Mouse (Mus musculus): ENCODE results near the gene Cfd. TPM values are rescaled to one million over a fixed set of nuclear protein-coding genes. Genes with fewer than 3 reads are reported as not detected.
A peak's percentile ranks its signal among the peaks of the same experiment; 100 is the strongest.
"Not testable (repeated sequence)": the region's sequence is repeated elsewhere in the genome, so short reads cannot be mapped to it uniquely, and the experiment has no call there.

Gene Cfd
- polyA plus RNA-seq, 1 experiment from 2014 or later, result not detected

DNA sequence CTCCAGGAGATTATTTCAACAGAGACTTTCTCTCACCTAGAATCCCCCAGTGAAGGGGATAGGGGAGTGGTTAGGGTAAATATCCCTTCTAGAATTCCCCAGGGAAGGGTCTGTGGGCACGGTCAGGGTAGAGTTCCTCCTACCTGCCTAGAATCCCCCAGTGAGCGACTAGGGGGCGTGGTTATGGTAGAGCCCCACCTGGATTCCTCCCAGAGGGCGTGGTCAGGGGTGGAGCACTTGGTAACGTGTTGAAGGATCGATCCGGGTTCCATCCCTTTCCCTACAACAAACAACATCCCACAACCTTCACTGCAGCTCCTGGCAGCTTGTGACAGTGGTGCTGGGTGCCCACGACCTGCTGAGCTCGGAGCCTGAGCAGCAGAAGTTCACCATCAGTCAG is 9.9 kb upstream of the Cfd start:
- Histone ChIP-seq H3K9ac (no peak overlapping the region), H3K27ac (no peak overlapping the region), H3K36me3 (replicated peaks; ENCODE audit: control insufficient read depth, insufficient read depth) (no peaks in the 10 kb centered on the region), H3K4me2 (replicated peaks) (no peak overlapping the region), H3K4me3 (replicated peaks; ENCODE audit: low read length) (no peak overlapping the region), H3K9me3 (ENCODE audit: control insufficient read depth, low read length) (no peaks in the 10 kb centered on the region), H3K4me1 (replicated peaks; ENCODE audit: control insufficient read depth, insufficient read depth, low read length) (peaks cover 5% of the 10 kb centered on the region), H3K27me3 (ENCODE audit: control insufficient read depth, insufficient read depth, low read length) (peaks cover 24% of the 10 kb centered on the region)
- WGBS, result 18% methylated on average over 9 of the region's 9 CpGs
- ATAC-seq (ENCODE audit: low FRiP score), result no peak
- DNase-seq (ENCODE audit: low spot score), result no peak

DNA sequence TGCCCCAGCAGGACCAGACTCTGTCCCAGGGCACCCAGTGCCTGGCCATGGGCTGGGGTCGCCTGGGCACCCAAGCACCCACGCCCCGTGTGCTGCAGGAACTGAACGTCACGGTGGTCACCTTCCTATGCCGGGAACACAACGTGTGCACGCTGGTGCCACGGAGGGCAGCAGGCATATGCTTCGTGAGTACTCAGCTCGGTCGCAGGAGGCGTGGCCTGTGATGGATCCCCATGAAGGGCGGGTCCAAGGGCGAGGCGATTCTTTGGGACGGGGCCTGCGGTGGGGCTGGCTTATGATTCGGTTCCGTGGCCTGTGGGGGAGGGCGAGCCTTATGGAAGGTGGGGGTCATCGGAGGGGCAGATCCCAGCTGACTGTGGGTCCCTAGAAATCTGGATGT is 8.7 kb upstream of the Cfd start:
- WGBS, result 7% methylated on average over 22 of the region's 22 CpGs
- H3K27me3 ChIP-seq (ENCODE audit: control insufficient read depth, insufficient read depth, low read length), result peaks cover 24% of the 10 kb centered on the region
- peak overlapping the region; percentile 33 for H3K4me2 ChIP-seq (replicated peaks)
- no peaks in the 10 kb centered on the region for H3K36me3 ChIP-seq (replicated peaks; ENCODE audit: control insufficient read depth, insufficient read depth)
- H3K9ac ChIP-seq, result peak overlapping the region; percentile 28; the same call in 1 of the 2 replicates
- H3K27ac ChIP-seq, result no peak overlapping the region
- ATAC-seq (ENCODE audit: low FRiP score) (peak; percentile 5; the same call in 1 of the 2 replicates), DNase-seq (ENCODE audit: low spot score) (no peak)
- H3K9me3 ChIP-seq (ENCODE audit: control insufficient read depth, low read length), result no peaks in the 10 kb centered on the region
- H3K4me3 ChIP-seq (replicated peaks; ENCODE audit: low read length), result no peak overlapping the region
- H3K4me1 ChIP-seq (replicated peaks; ENCODE audit: control insufficient read depth, insufficient read depth, low read length), result peaks cover 5% of the 10 kb centered on the region; the same call in 1 of the 2 replicates

DNA sequence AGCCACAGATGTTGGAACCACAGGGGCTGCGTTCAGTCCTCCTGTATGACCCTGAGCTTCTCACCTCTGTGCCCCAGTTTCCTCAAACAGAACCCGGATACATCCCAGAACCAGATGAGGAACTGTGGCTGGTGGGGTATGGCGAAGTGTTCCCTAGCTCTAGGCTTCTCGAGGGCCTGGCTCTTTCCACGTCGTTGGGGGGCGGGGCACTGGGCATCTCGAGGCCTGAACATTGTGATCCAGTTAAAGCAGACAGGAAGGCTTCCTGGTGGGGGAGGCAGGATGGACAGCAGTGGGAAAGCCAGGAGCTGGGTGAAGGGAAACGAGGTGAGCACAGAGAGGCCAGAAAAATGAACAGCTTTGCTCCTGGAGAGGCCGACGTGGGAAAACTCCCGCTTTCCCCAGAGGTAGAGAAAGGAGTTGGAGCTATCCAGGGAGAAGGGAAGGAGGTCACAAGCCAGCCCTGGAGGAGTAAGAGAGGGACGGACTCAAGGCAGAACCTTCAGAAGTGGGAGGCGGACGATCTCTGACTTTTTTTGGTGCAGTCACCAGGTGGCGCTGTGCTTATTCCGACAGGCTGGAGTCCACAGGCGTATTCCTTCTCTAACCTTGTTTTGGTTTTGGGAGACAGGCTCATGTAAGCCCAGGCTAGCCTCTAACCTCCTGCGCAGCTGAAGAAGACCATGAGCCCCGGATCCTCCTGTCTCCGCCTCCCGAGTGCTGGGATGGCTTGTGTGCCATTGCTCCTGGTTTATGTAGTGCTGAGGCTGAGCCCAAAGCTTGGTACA is 7.2 kb upstream of the Cfd start:
- H3K27ac ChIP-seq, result no peak overlapping the region
- H3K9ac ChIP-seq, result no peak overlapping the region
- H3K4me2 ChIP-seq (replicated peaks), result 0 out of 2 replicates have a peak overlapping the region, but pooled peaks have one; percentile 8
- no peaks in the 10 kb centered on the region for H3K36me3 ChIP-seq (replicated peaks; ENCODE audit: control insufficient read depth, insufficient read depth)
- H3K4me3 ChIP-seq (replicated peaks; ENCODE audit: low read length), result no peak overlapping the region
- ATAC-seq (ENCODE audit: low FRiP score), result no peak
- peaks cover 5% of the 10 kb centered on the region; the same call in 1 of the 2 replicates for H3K4me1 ChIP-seq (replicated peaks; ENCODE audit: control insufficient read depth, insufficient read depth, low read length)
- 15% methylated on average over 22 of the region's 22 CpGs for WGBS
- peak; percentile 80 for DNase-seq (ENCODE audit: low spot score)
- H3K27me3 ChIP-seq (ENCODE audit: control insufficient read depth, insufficient read depth, low read length), result peaks cover 24% of the 10 kb centered on the region; the same call in 1 of the 2 replicates
- no peaks in the 10 kb centered on the region for H3K9me3 ChIP-seq (ENCODE audit: control insufficient read depth, low read length)

GRCm38 (mm10) chr10:79884446-79884845 is 6.2 kb upstream of the Cfd start:
- no peak for DNase-seq (ENCODE audit: low spot score)
- 77% methylated on average over 4 of the region's 4 CpGs for WGBS
- H3K4me1 ChIP-seq (replicated peaks; ENCODE audit: control insufficient read depth, insufficient read depth, low read length), result peaks cover 5% of the 10 kb centered on the region; the same call in 1 of the 2 replicates

GRCm38 (mm10) chr10:79884938-79885337 is 5.7 kb upstream of the Cfd start:
- not testable (repeated sequence) for DNase-seq (ENCODE audit: low spot score); H3K9me3 ChIP-seq (ENCODE audit: control insufficient read depth, low read length); ATAC-seq (ENCODE audit: low FRiP score); H3K4me1 ChIP-seq (replicated peaks; ENCODE audit: control insufficient read depth, insufficient read depth, low read length); H3K9ac ChIP-seq; H3K4me2 ChIP-seq (replicated peaks); H3K36me3 ChIP-seq (replicated peaks; ENCODE audit: control insufficient read depth, insufficient read depth); H3K4me3 ChIP-seq (replicated peaks; ENCODE audit: low read length); H3K27ac ChIP-seq
- WGBS, result 80% methylated on average over 3 of the region's 3 CpGs
- H3K27me3 ChIP-seq (ENCODE audit: control insufficient read depth, insufficient read depth, low read length), result peaks cover 24% of the 10 kb centered on the region; the same call in 1 of the 2 replicates

More at GRCm38 (mm10) chr10:79884446-79884845, 6.2 kb upstream of the Cfd start:
- H3K4me3 ChIP-seq (replicated peaks; ENCODE audit: low read length), result no peak overlapping the region
- H3K27ac ChIP-seq, result no peak overlapping the region
- no peak overlapping the region for H3K9ac ChIP-seq
- no peak overlapping the region for H3K4me2 ChIP-seq (replicated peaks)
- no peak for ATAC-seq (ENCODE audit: low FRiP score)
- H3K36me3 ChIP-seq (replicated peaks; ENCODE audit: control insufficient read depth, insufficient read depth), result no peaks in the 10 kb centered on the region
- H3K27me3 ChIP-seq (ENCODE audit: control insufficient read depth, insufficient read depth, low read length), result peaks cover 24% of the 10 kb centered on the region; the same call in 1 of the 2 replicates
- H3K9me3 ChIP-seq (ENCODE audit: control insufficient read depth, low read length), result no peaks in the 10 kb centered on the region

DNA sequence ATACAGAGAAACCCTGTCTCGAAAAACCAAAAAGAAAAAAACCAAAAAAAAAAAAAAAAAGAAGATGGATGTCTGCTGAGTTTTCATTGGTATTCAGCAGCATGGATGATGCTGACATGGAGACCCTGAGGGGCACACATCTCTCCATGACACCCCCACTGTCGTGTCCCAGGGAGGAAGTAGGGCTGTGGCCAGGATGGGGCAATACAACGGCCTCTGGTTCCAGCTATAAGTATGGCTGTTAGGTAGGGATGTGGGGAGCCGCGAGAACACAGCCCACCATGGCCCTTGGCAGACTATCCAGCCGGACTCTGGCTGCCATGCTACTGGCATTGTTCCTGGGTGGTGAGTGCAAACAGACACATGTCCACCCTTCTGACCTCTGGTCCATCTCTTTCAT is 4.6 kb upstream of the Cfd start, which contains the start of gene Elane:
TSS of gene Elane (plus strand) at position 194 of the 400 bp plus-strand sequence.
- ATAC-seq (ENCODE audit: low FRiP score), result no peak
- Histone ChIP-seq H3K27ac (no peak within 1 kb of the TSS), H3K4me2 (replicated peaks) (no peak within 1 kb of the TSS), H3K4me3 (replicated peaks; ENCODE audit: low read length) (no peak within 1 kb of the TSS), H3K9ac (no peak within 1 kb of the TSS), H3K4me1 (replicated peaks; ENCODE audit: control insufficient read depth, insufficient read depth, low read length) (peaks cover 5% of the 10 kb centered on the region; the same call in 1 of the 2 replicates), H3K27me3 (ENCODE audit: control insufficient read depth, insufficient read depth, low read length) (peaks cover 16% of the 10 kb centered on the region; the same call in 1 of the 2 replicates), H3K36me3 (replicated peaks; ENCODE audit: control insufficient read depth, insufficient read depth) (no peaks in the 10 kb centered on the region), H3K9me3 (ENCODE audit: control insufficient read depth, low read length) (no peaks in the 10 kb centered on the region)
- DNase-seq (ENCODE audit: low spot score), result no peak
- 78% methylated on average over 6 of the region's 6 CpGs for WGBS

DNA sequence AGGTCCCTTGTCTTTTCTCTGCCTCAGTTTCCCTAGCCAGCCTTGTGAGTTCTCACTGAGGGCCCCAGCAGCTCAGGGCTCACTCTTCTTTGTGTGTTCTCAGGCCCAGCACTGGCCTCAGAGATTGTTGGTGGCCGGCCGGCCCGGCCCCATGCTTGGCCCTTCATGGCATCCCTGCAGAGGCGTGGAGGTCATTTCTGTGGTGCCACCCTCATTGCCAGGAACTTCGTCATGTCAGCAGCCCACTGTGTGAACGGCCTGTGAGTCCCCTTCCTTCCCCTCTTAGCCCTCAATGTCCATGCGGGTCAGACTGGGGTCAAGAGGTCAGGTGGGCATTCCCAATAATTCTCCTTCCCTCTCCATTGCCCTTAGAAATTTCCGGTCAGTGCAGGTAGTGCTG is 4.0 kb upstream of the Cfd start:
- Histone ChIP-seq H3K36me3 (replicated peaks; ENCODE audit: control insufficient read depth, insufficient read depth) (no peaks in the 10 kb centered on the region), H3K27ac (no peak overlapping the region), H3K27me3 (ENCODE audit: control insufficient read depth, insufficient read depth, low read length) (peaks cover 15% of the 10 kb centered on the region; the same call in 1 of the 2 replicates), H3K9ac (no peak overlapping the region), H3K4me3 (replicated peaks; ENCODE audit: low read length) (no peak overlapping the region), H3K4me1 (replicated peaks; ENCODE audit: control insufficient read depth, insufficient read depth, low read length) (peaks cover 5% of the 10 kb centered on the region; the same call in 1 of the 2 replicates), H3K4me2 (replicated peaks) (no peak overlapping the region), H3K9me3 (ENCODE audit: control insufficient read depth, low read length) (no peaks in the 10 kb centered on the region)
- DNase-seq (ENCODE audit: low spot score) (no peak), ATAC-seq (ENCODE audit: low FRiP score) (no peak)
- WGBS, result 81% methylated on average over 8 of the region's 8 CpGs

- 91% methylated on average over 2 of the region's 2 CpGs for WGBS
Observed at GRCm38 (mm10) chr10:79889386-79889785, 1.3 kb upstream of the Cfd start.

DNA sequence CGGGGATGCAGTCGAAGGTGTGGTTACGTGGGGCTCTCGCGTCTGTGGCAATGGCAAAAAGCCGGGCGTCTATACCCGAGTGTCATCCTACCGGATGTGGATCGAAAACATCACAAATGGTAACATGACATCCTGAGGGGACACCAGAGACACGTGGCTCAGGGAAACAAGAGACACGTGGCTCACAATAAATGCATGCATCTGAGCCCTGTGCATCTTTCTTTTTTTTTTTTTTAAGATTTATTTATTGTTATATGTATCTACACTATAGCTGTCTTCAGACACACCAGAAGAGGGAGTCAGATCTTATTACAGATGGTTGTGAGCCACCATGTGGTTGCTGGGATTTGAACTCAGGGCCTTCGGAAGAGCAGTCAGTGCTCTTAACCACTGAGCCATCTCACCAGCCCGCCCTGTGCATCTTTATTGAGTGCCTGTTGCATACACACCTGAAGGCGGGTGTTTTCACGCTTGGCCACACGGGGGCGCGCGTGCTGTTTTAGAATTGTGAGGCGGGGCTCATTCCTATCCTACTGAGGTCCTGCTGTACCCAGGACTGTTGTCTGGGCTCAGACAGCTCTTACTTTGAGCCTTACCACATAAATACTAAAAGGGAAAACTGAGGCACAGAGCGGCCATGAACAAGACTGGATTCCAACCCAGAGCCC is 1.9 kb downstream of the Cfd start:
- not testable (repeated sequence) for H3K4me3 ChIP-seq (replicated peaks; ENCODE audit: low read length); H3K27me3 ChIP-seq (ENCODE audit: control insufficient read depth, insufficient read depth, low read length); H3K9ac ChIP-seq; H3K4me2 ChIP-seq (replicated peaks); H3K9me3 ChIP-seq (ENCODE audit: control insufficient read depth, low read length); H3K4me1 ChIP-seq (replicated peaks; ENCODE audit: control insufficient read depth, insufficient read depth, low read length); H3K27ac ChIP-seq
- WGBS, result 46% methylated on average over 22 of the region's 22 CpGs
- peaks cover 31% of the 10 kb centered on the region for H3K36me3 ChIP-seq (replicated peaks; ENCODE audit: control insufficient read depth, insufficient read depth)
- DNase-seq (ENCODE audit: low spot score) (peak; percentile 79), ATAC-seq (ENCODE audit: low FRiP score) (peak; percentile 21; the same call in 1 of the 2 replicates)

More at GRCm38 (mm10) chr10:79889386-79889785, 1.3 kb upstream of the Cfd start:
- DNase-seq (ENCODE audit: low spot score) (no peak), ATAC-seq (ENCODE audit: low FRiP score) (no peak)
- Histone ChIP-seq H3K27ac (no peak overlapping the region), H3K36me3 (replicated peaks; ENCODE audit: control insufficient read depth, insufficient read depth) (peaks cover 6% of the 10 kb centered on the region; the same call in 1 of the 2 replicates), H3K4me2 (replicated peaks) (no peak overlapping the region), H3K4me3 (replicated peaks; ENCODE audit: low read length) (no peak overlapping the region), H3K27me3 (ENCODE audit: control insufficient read depth, insufficient read depth, low read length) (no peaks in the 10 kb centered on the region), H3K9ac (no peak overlapping the region), H3K4me1 (replicated peaks; ENCODE audit: control insufficient read depth, insufficient read depth, low read length) (no peaks in the 10 kb centered on the region), H3K9me3 (ENCODE audit: control insufficient read depth, low read length) (no peaks in the 10 kb centered on the region)

Measured in hindbrain, embryonic 14.5 days (tissue).